Mouse (Mus musculus) midbrain, embryonic 14.5 days (tissue): ENCODE measurements at regions not wholly inside any gene's neighbourhood (a gene's known extent, or its start where the extent isn't known, plus 50 kb on each side); places are given as distances from the start of the nearest gene placed in this dataset.

Experiments used
- ATAC-seq: fragments of 200-750 bp; cut with Nextera tagmentation; 2 replicates; pipeline ENCODE4 v1.8.0; 2017; ENCODE audit warnings: moderate number of reproducible peaks, moderate library complexity; ENCODE audit not compliant: low FRiP score, low TSS enrichment
- DNase-seq: peaks from one replicate; pipeline ENCODE4 v3.0.0-alpha.2; 2015
- H3K27ac ChIP-seq: fragments of 300-500 bp; sonication (generic); replicated peaks from 2 replicates; pipeline ENCODE4 v1.5.1; 2014; ENCODE audit warnings: mild to moderate bottlenecking, low read depth, low read length, moderate library complexity
- H3K27me3 ChIP-seq: fragments of 300-500 bp; sonication (generic); 2 replicates; pipeline ENCODE4 v1.6.1; 2014; ENCODE audit warnings: low read length, control low read depth, mixed read lengths; ENCODE audit not compliant: control insufficient read depth, insufficient read depth
- H3K36me3 ChIP-seq: fragments of 300-500 bp; sonication (generic); 2 replicates; pipeline ENCODE4 v1.6.1; 2014; ENCODE audit warnings: low read length, control low read depth; ENCODE audit not compliant: control insufficient read depth, insufficient read depth
- H3K4me1 ChIP-seq: fragments of 300-500 bp; sonication (generic); 2 replicates; pipeline ENCODE4 v1.6.1; 2014; ENCODE audit warnings: mild to moderate bottlenecking, antibody characterized with exemption, low read length, control low read depth; ENCODE audit not compliant: control insufficient read depth, insufficient read depth
- H3K4me2 ChIP-seq: fragments of 300-500 bp; sonication (generic); 2 replicates; pipeline ENCODE4 v1.6.1; 2014; ENCODE audit warnings: mild to moderate bottlenecking, low read length, moderate library complexity
- H3K4me3 ChIP-seq: fragments of 300-500 bp; sonication (generic); replicated peaks from 2 replicates; pipeline ENCODE4 v1.5.1; 2014; ENCODE audit warnings: low read depth, low read length
- H3K9ac ChIP-seq: fragments of 300-500 bp; sonication (generic); replicated peaks from 2 replicates; pipeline ENCODE4 v1.6.1; 2014; ENCODE audit warnings: mild to moderate bottlenecking, low read length, moderate library complexity
- H3K9me3 ChIP-seq: fragments of 300-500 bp; sonication (generic); 2 replicates; pipeline ENCODE4 v1.6.1; 2016; ENCODE audit warnings: low read length, control low read depth, mixed read lengths; ENCODE audit not compliant: control insufficient read depth
- WGBS: fragments of 180-500 bp; shearing (Covaris S2); extraction: QIAGEN DNeasy Blood & Tissue Kit; methylation state at CpG from one replicate; pipeline ENCODE4 v1.1.7; 2014; 5-methylcytosine and 5-hydroxymethylcytosine counted together

DNA sequence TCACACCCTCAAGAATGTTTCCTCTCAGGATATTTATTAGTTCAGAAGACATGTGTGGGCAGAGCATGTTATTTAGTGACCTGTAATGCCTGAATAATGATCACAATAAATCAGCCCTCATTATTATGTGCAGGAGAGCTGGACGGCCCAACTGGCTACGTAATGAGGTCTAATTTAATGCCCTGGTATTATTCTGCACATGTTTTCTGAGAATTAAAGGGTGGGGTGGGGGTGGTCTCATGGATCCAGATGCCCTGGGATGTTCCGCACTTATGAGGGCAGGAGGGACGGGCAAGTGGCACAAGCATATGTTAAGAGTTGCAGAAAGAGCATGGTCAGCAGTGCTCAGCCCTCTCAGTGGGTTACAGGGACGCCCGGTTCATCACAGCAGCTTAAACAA, 339.7 kb upstream of the Npvf start:
- no peak overlapping the region for H3K27ac ChIP-seq
- H3K36me3 ChIP-seq: no peaks in the 10 kb centered on the region
- no peak overlapping the region for H3K4me3 ChIP-seq
- 55% methylated on average over 6 of the region's 6 CpGs for WGBS
- no peak for ATAC-seq
- no peak for DNase-seq
- no peaks in the 10 kb centered on the region; the same call in 1 of the 2 replicates for H3K4me1 ChIP-seq
- H3K9me3 ChIP-seq: no peaks in the 10 kb centered on the region
- no peaks in the 10 kb centered on the region for H3K27me3 ChIP-seq
- no peak overlapping the region for H3K9ac ChIP-seq
- H3K4me2 ChIP-seq: no peak overlapping the region

DNA sequence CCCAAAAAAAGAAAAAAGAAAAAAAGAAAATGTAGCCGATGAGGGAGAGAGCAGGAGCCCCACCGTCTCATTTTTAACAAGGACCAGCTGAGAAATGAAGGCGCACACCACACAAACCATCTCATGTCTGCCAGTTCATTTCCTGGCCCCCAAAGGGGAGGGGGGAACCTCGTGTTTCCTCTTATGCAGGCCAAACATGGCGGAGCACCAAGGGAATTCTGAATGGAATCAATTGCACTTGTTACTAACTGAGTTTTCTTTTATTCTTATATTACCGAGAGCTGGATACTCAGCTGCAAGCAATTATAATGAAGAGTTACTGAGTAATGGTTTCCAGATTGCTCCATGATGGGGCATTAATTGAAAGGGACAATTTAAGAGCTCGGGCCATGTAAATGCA, 348.5 kb upstream of the Npvf start:
- no peak overlapping the region for H3K4me3 ChIP-seq
- ATAC-seq (no peak), DNase-seq (no peak)
- no peak overlapping the region for H3K27ac ChIP-seq
- H3K4me1 ChIP-seq: peaks cover 20% of the 10 kb centered on the region
- H3K36me3 ChIP-seq: no peaks in the 10 kb centered on the region
- 77% methylated on average over 7 of the region's 7 CpGs for WGBS
- no peak overlapping the region for H3K4me2 ChIP-seq
- H3K9ac ChIP-seq: no peak overlapping the region
- no peaks in the 10 kb centered on the region for H3K27me3 ChIP-seq
- no peaks in the 10 kb centered on the region for H3K9me3 ChIP-seq

DNA sequence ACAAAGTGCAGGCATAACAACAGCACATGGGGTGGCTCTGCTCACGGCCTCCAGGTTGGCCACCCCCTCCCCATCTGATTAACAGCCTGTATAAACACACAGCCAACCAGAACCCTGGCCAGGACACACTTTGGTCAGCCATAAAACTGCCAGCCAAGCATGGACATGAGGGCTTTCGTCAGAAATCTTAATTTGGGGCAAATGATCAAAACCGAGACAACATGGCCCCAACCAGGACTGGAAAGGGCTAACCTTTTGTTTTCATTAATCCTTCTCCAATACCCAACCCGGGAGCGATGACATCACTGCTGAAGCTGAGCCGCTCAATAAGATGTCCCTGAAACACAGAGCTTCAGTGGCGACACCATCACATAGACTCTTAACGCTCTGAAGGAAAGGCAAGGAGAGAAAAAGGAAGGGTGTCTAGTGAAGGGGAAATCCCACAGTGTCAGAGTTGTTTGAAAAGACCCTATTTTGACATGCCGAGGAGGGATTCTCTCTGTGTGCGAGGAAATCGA, 351.9 kb upstream of the Npvf start:
- Histone ChIP-seq H3K4me3 (no peak overlapping the region), H3K36me3 (no peaks in the 10 kb centered on the region), H3K4me1 (peaks cover 20% of the 10 kb centered on the region), H3K27ac (peak overlapping the region; percentile 73), H3K9me3 (no peaks in the 10 kb centered on the region), H3K4me2 (peak overlapping the region; percentile 7; the same call in 1 of the 2 replicates), H3K9ac (no peak overlapping the region; the same call in 1 of the 2 replicates), H3K27me3 (no peaks in the 10 kb centered on the region)
- DNase-seq (peak; percentile 79), ATAC-seq (0 out of 2 replicates have a peak, but pooled peaks have one; percentile 53)
- WGBS: 13% methylated on average over 11 of the region's 11 CpGs

DNA sequence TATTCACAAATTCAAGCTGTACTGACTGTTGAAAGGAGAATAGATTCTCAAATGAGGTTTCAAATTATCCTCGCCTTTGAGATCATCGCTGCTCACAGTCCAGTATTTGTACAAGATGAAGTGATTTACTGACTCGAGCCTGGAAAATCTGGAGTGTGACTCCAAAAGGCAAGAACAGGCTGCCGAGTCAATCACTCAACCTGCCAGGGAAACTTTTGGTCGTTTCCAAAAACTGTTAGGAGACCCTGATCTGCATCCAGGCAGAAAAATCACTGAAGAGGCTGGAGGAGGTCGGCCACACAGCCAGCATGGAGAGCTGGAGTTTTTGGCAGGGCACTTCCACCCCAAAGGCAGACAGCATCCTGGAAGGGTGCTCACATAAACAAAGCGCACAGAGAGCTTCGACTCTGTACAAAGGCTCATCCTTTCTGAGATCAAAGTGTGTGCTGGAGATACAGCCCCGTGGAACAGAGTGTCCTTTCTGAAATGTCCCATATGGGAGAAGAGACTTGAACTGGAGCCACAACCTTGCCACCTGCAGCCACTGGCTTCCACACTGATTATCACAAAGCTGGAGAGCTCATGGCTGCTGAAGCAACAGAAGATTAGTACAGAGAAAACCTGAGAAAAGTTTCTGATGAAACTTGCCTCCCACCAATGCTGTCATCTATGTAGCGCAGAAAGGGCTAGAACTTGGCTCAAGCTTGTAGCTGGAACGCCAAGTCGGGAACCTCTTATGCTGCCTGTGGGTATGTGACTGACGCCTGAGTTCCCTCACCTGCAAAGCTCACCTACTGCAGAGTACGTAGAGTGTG, 355.5 kb upstream of the Npvf start:
- WGBS: 78% methylated on average over 14 of the region's 14 CpGs
- H3K27ac ChIP-seq: no peak overlapping the region
- H3K4me1 ChIP-seq: peaks cover 20% of the 10 kb centered on the region
- no peak overlapping the region for H3K9ac ChIP-seq
- no peaks in the 10 kb centered on the region for H3K36me3 ChIP-seq
- no peaks in the 10 kb centered on the region for H3K27me3 ChIP-seq
- H3K9me3 ChIP-seq: no peaks in the 10 kb centered on the region
- ATAC-seq: no peak
- no peak for DNase-seq
- H3K4me3 ChIP-seq: no peak overlapping the region
- no peak overlapping the region for H3K4me2 ChIP-seq

DNA sequence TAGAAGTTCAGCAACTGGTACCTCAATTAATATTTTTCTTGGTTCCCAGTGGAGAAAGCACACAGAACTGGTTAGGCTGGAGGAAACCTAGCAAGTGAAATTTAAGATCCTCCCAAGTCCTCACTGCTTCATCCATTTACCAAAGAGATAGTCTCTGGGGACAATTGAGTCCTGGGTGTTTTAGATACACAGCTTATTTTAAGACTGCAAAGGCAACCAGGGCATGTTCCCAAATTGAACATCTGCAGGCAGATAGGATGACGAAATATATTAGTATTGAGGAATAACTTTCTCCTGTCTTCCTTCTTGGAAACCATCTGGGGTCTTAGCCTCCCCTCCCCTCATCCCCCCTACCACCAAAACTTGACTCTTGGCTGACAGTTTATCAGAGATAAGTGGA, 356.3 kb upstream of the Npvf start:
- Histone ChIP-seq H3K27me3 (no peaks in the 10 kb centered on the region), H3K27ac (no peak overlapping the region), H3K4me1 (peaks cover 14% of the 10 kb centered on the region; the same call in 1 of the 2 replicates), H3K36me3 (no peaks in the 10 kb centered on the region), H3K9me3 (no peaks in the 10 kb centered on the region), H3K9ac (no peak overlapping the region), H3K4me2 (no peak overlapping the region), H3K4me3 (no peak overlapping the region)
- WGBS: 92% methylated on average over 1 of the region's 1 CpGs
- DNase-seq (no peak), ATAC-seq (no peak)

DNA sequence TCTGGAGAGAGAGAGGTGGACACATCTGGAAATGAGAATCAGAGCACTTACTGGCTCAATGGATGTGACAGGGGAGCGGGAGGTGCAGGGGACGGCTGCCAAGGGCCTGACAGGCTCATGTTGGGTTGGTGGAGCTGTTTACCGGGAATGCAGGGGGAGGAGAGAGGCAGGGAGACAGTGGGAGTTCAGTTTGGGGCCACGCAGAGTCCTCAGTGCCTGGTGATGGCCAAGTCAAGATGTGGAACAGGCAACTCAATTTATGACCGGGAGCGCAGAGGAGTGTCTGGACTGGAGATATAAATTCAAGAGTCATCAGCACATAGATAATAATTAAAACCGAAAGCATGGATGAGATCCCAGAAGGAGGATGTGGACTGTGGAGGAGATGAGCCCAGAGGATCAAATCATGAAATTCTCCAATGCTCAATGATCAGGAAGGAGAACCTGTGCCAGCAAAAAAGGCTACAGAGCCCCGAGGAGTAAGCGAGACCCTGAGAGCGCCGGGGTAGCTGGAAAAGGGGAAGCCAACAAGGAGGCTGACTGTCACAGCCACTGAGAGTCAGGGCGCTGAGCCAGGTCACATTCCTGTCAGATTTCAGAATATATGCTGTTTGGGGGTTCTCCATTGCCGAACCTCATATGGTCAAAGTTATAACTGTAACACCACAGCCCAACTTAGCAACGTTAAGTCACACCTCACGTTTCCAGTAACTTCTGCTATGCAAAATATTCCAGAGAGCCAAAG, 358.0 kb upstream of the Npvf start:
- Histone ChIP-seq H3K27me3 (no peaks in the 10 kb centered on the region), H3K4me1 (peaks cover 6% of the 10 kb centered on the region; the same call in 1 of the 2 replicates), H3K36me3 (no peaks in the 10 kb centered on the region), H3K27ac (no peak overlapping the region), H3K9ac (no peak overlapping the region), H3K4me3 (no peak overlapping the region), H3K4me2 (no peak overlapping the region), H3K9me3 (no peaks in the 10 kb centered on the region)
- ATAC-seq (no peak), DNase-seq (no peak)
- WGBS: 89% methylated on average over 15 of the region's 15 CpGs

DNA sequence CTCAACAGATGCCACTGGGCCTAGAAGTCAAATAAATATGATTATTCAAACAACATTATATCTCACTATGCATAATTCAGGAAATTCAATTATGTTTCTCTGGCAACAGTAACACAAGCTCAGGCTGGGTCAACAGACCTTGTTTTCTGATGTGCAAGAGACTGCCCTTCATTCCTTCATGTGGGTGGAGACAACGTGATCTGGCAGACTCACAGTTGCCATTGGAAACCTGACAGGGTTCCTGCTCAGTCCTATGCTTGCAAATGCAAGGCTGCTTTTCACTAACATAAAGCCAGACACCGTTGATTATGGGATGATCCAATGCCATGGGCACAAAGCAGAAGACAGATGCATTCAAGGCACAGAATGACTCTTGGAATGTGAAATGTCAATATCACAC, 361.5 kb upstream of the Npvf start:
- Histone ChIP-seq H3K9ac (no peak overlapping the region), H3K9me3 (no peaks in the 10 kb centered on the region), H3K4me2 (no peak overlapping the region), H3K4me1 (peaks cover 6% of the 10 kb centered on the region; the same call in 1 of the 2 replicates), H3K27ac (peak overlapping the region; percentile 52; the same call in 1 of the 2 replicates), H3K4me3 (no peak overlapping the region), H3K36me3 (no peaks in the 10 kb centered on the region), H3K27me3 (no peaks in the 10 kb centered on the region)
- WGBS: 4% methylated on average over 2 of the region's 2 CpGs
- DNase-seq (peak; percentile 65), ATAC-seq (no peak)

DNA sequence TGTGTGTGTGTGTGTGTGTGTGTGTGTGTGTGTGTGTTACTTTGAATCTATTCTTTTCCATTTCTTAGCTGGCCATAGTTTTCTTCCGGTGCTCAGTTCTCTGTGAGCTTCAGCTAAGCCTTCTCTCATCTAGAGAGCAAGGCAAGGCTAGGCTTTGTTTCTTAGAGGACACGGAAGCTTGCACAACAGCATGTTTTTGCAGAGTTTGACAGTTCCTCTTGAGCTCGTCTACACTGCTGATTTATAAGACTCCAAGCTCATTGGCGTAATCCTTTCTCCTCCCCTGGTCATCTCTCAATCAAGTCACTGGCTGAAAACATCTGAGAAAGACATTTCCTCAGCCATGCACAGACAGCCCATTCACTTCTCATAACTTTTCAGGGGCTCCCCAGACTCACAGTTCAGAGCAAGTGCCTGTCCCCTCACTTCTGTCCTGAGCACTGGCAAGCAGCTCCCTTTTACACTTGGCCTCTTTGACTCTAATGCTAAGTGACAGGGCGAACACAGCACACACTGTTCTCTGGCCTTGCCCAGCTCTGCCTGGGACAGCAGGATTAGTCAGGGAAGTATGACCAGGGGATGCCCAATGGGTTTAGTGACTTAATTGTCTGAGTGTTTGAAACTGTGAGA, 362.3 kb upstream of the Npvf start:
- DNase-seq: peak; percentile 72
- H3K36me3 ChIP-seq: no peaks in the 10 kb centered on the region
- ATAC-seq: peak; percentile 92
- H3K27me3 ChIP-seq: no peaks in the 10 kb centered on the region
- 15% methylated on average over 5 of the region's 5 CpGs for WGBS
- no peak overlapping the region for H3K4me2 ChIP-seq
- H3K4me3 ChIP-seq: no peak overlapping the region
- peak overlapping the region; percentile 45; the same call in 1 of the 2 replicates for H3K27ac ChIP-seq
- H3K4me1 ChIP-seq: peaks cover 6% of the 10 kb centered on the region; the same call in 1 of the 2 replicates
- no peak overlapping the region for H3K9ac ChIP-seq
- no peaks in the 10 kb centered on the region for H3K9me3 ChIP-seq
